Mouse (Mus musculus) frontal cortex, postnatal 14 days (tissue): ENCODE data around the gene Klhl7.
"Not testable (repeated sequence)": the region's sequence is repeated elsewhere in the genome, so short reads cannot be mapped to it uniquely, and the experiment has no call there.

Experiments used
- DNase-seq, 2 experiments: peaks; one replicate each; pipeline ENCODE4 v3.0.0; 2022; ENCODE audit warnings: low spot score in 2 of 2

Gene Klhl7

GRCm38 (mm10) chr5:24095393-24095792, 5.0 kb upstream of the Klhl7 start:
- DNase-seq, result no peak

- DNase-seq, result no peak
Measured at GRCm38 (mm10) chr5:24095881-24096280, 4.5 kb upstream of the Klhl7 start.

- peak; percentile 49 to 55 for DNase-seq
Measured at GRCm38 (mm10) chr5:24100810-24101311, 456 bp downstream of the Klhl7 start.

- no peak for DNase-seq
Measured at GRCm38 (mm10) chr5:24101446-24102140, 1.2 kb downstream of the Klhl7 start.

- not testable (repeated sequence) for DNase-seq
Measured at GRCm38 (mm10) chr5:24103235-24103634, 2.8 kb downstream of the Klhl7 start.

- no peak for DNase-seq
Measured at GRCm38 (mm10) chr5:24103841-24104240, 3.4 kb downstream of the Klhl7 start.

GRCm38 (mm10) chr5:24107071-24107739, 6.8 kb downstream of the Klhl7 start:
- no peak for DNase-seq

GRCm38 (mm10) chr5:24107740-24108098, 7.3 kb downstream of the Klhl7 start:
- DNase-seq, result no peak

GRCm38 (mm10) chr5:24110068-24110467, 9.7 kb downstream of the Klhl7 start:
- DNase-seq, result no peak

GRCm38 (mm10) chr5:24112116-24112903, 11.9 kb downstream of the Klhl7 start:
- DNase-seq, result no peak

GRCm38 (mm10) chr5:24122221-24122620, 21.8 kb downstream of the Klhl7 start:
- no peak for DNase-seq

- DNase-seq, result no peak
Measured at GRCm38 (mm10) chr5:24124175-24124574, 23.8 kb downstream of the Klhl7 start.

GRCm38 (mm10) chr5:24124579-24125276, 24.3 kb downstream of the Klhl7 start:
- DNase-seq, result no peak

GRCm38 (mm10) chr5:24125910-24126636, 25.7 kb downstream of the Klhl7 start:
- DNase-seq, result no peak

GRCm38 (mm10) chr5:24126967-24127366, 26.6 kb downstream of the Klhl7 start:
- no peak for DNase-seq

GRCm38 (mm10) chr5:24146964-24147363, 46.6 kb downstream of the Klhl7 start:
- DNase-seq, result no peak

GRCm38 (mm10) chr5:24152199-24152598, 51.8 kb downstream of the Klhl7 start:
- no peak for DNase-seq

GRCm38 (mm10) chr5:24156774-24157173, 56.4 kb downstream of the Klhl7 start:
- no peak for DNase-seq

GRCm38 (mm10) chr5:24164789-24165445, 64.5 kb downstream of the Klhl7 start, which contains the start of gene Nupl2:
Nupl2 (plus strand) TSS chr5:24164963.
- DNase-seq, result peak; percentile 90 to 93

GRCm38 (mm10) chr5:24167263-24167662, 66.9 kb downstream of the Klhl7 start:
- DNase-seq, result peak in 1 of 2 experiments; percentile 40
